14 mouse cellular contexts compared by ENCODE assay signal in genomic region chr13:99761843-99762242, GRCm38 (mm10).
DNase-seq lines count a peak whose midpoint lies in the region; ATAC-seq and TF ChIP-seq lines count a peak whose summit lies in the region.
"Had no signal": no experiment of that assay in that cellular context is flagged by ENCODE, and none has a peak within 500 bp of the region (broad histone marks: within the 10 kb centered on the region; RNA-seq: fewer than 3 reads in every experiment).

No protein-coding gene starts in this region.

- no peak overlapping the region for H3K4me3 ChIP-seq in heart, embryonic 14.5 days (ENCODE audit: control insufficient read depth in 1 of 2, insufficient read depth in 1 of 2, low read depth in 1 of 2, low read length in 2 of 2)
- no peak overlapping the region for H3K4me3 ChIP-seq in liver, embryonic 14.5 days (ENCODE audit: insufficient read depth in 1 of 2, low read depth in 2 of 2, low read length in 2 of 2)
- H3K4me3 ChIP-seq in liver, embryonic 11.5 days (ENCODE audit: low read depth, low read length): no peak overlapping the region
- H3K4me3 ChIP-seq: forebrain, embryonic 13.5 days; stomach, embryonic 15.5 days had no signal

- intact Hi-C loops in gastrocnemius, postnatal 36 days (cut with DNase I): no loop called here

- TF ChIP-seq EP300 in liver, embryonic 14.5 days (IDR thresholded peaks at IDR 0.05; ENCODE audit: low read depth): no peak

- DNase-seq in heart, postnatal 4 days: no peak
- no peak for DNase-seq in liver, embryonic 14.5 days (ENCODE audit: low read depth in 3 of 3, low spot score in 3 of 3)
- no peak for DNase-seq in liver, embryonic 11.5 days (ENCODE audit: low spot score)
- DNase-seq in left cerebral cortex, adult 18-20 months (ENCODE audit: low spot score in 2 of 2): peak; percentile 84 to 91
- peak; percentile 87 to 91 for DNase-seq in right cerebral cortex, postnatal 36 days (ENCODE audit: low spot score in 2 of 2)
- no peak for DNase-seq in gastrocnemius, postnatal 36 days
- DNase-seq in Muller cell, postnatal 12 days (ENCODE audit: inconsistent ontology term): no peak
- DNase-seq: heart, postnatal 14 days; lung, embryonic 14.5 days had no signal

- no peaks in the 10 kb centered on the region for H3K36me3 ChIP-seq in heart, embryonic 14.5 days (ENCODE audit: control insufficient read depth, insufficient read depth, low read length)
- H3K36me3 ChIP-seq in liver, embryonic 14.5 days (replicated peaks; ENCODE audit: control insufficient read depth, insufficient read depth, low read depth): no peaks in the 10 kb centered on the region
- H3K36me3 ChIP-seq in liver, embryonic 11.5 days (ENCODE audit: control insufficient read depth, insufficient read depth, low read length): no peaks in the 10 kb centered on the region
- H3K36me3 ChIP-seq: stomach, embryonic 15.5 days had no signal

- H3K9me3 ChIP-seq in heart, embryonic 14.5 days (ENCODE audit: control insufficient read depth, low read length): no peaks in the 10 kb centered on the region
- H3K9me3 ChIP-seq in liver, embryonic 14.5 days (ENCODE audit: control insufficient read depth, low read length): no peaks in the 10 kb centered on the region
- no peaks in the 10 kb centered on the region for H3K9me3 ChIP-seq in liver, embryonic 11.5 days (ENCODE audit: control insufficient read depth, low read length)
- H3K9me3 ChIP-seq: forebrain, embryonic 13.5 days; stomach, embryonic 15.5 days had no signal

- WGBS in heart, embryonic 14.5 days: 35% methylated on average over 9 of the region's 9 CpGs
- WGBS in liver, embryonic 14.5 days (ENCODE audit: insufficient replicate concordance): 57% methylated on average over 9 of the region's 9 CpGs
- WGBS in liver, embryonic 11.5 days: 64% methylated on average over 9 of the region's 9 CpGs

- no peak for TF ChIP-seq CTCF in liver, embryonic 14.5 days (IDR thresholded peaks at IDR 0.05; ENCODE audit: low read depth)

- peak overlapping the region; percentile 12 to 58; a peak in 3 of 4 replicates for H3K27ac ChIP-seq in heart, embryonic 14.5 days (replicated peaks in 1 of 2; ENCODE audit: control insufficient read depth in 1 of 2, insufficient read depth in 1 of 2, low read depth in 2 of 2, low read length in 2 of 2)
- no peak overlapping the region for H3K27ac ChIP-seq in liver, embryonic 14.5 days
- H3K27ac ChIP-seq in liver, embryonic 11.5 days (ENCODE audit: low read depth, low read length): no peak overlapping the region
- H3K27ac ChIP-seq: forebrain, embryonic 13.5 days; kidney, postnatal 0 days; stomach, embryonic 15.5 days had no signal

- H3K4me2 ChIP-seq in heart, embryonic 14.5 days (ENCODE audit: low read length): peak overlapping the region; percentile 19
- peak overlapping the region; percentile 25; the same call in 1 of the 2 replicates for H3K4me2 ChIP-seq in liver, embryonic 14.5 days (ENCODE audit: low read depth)
- H3K4me2 ChIP-seq in liver, embryonic 11.5 days: no peak overlapping the region
- H3K4me2 ChIP-seq: forebrain, embryonic 13.5 days; lung, embryonic 14.5 days; stomach, embryonic 15.5 days had no signal

- H3K27me3 ChIP-seq in heart, embryonic 14.5 days (ENCODE audit: control insufficient read depth, insufficient read depth, low read length): no peaks in the 10 kb centered on the region
- no peaks in the 10 kb centered on the region for H3K27me3 ChIP-seq in liver, embryonic 14.5 days (ENCODE audit: control insufficient read depth, insufficient read depth, low read length)
- no peaks in the 10 kb centered on the region; the same call in 1 of the 2 replicates for H3K27me3 ChIP-seq in liver, embryonic 11.5 days (replicated peaks; ENCODE audit: control insufficient read depth, insufficient read depth, low read length)
- H3K27me3 ChIP-seq: forebrain, embryonic 13.5 days; stomach, embryonic 15.5 days had no signal

- peak; percentile 17; the same call in 1 of the 2 replicates for ATAC-seq in heart, embryonic 14.5 days (ENCODE audit: insufficient number of reproducible peaks, insufficient read depth, low FRiP score, low read depth)
- peak; percentile 12; the same call in 1 of the 2 replicates for ATAC-seq in liver, embryonic 14.5 days (ENCODE audit: insufficient read depth)
- no peak for ATAC-seq in liver, embryonic 11.5 days (replicated peaks; ENCODE audit: low FRiP score)
- ATAC-seq: CD4-positive, CD25-positive, alpha-beta regulatory T cell, adult 4 months; forebrain, embryonic 13.5 days had no signal

- H3K9ac ChIP-seq in heart, embryonic 14.5 days (ENCODE audit: low read length): no peak overlapping the region
- H3K9ac ChIP-seq in liver, embryonic 14.5 days (replicated peaks): peak overlapping the region; percentile 16; the same call in 1 of the 2 replicates
- no peak overlapping the region for H3K9ac ChIP-seq in liver, embryonic 11.5 days (ENCODE audit: low read depth, low read length)
- H3K9ac ChIP-seq: forebrain, embryonic 13.5 days; lung, embryonic 14.5 days; stomach, embryonic 15.5 days had no signal

- peaks cover 12 to 26% of the 10 kb centered on the region in 2 experiments for H3K4me1 ChIP-seq in heart, embryonic 14.5 days (ENCODE audit: control insufficient read depth in 2 of 2, insufficient read depth in 2 of 2, low read length in 2 of 2)
- H3K4me1 ChIP-seq in liver, embryonic 14.5 days (replicated peaks; ENCODE audit: control insufficient read depth in 2 of 2, insufficient read depth in 2 of 2, low read length in 1 of 2): peaks cover 10 to 14% of the 10 kb centered on the region in 2 experiments
- H3K4me1 ChIP-seq in liver, embryonic 11.5 days (replicated peaks; ENCODE audit: control insufficient read depth, insufficient read depth, low read length): peaks cover 11% of the 10 kb centered on the region
- H3K4me1 ChIP-seq: stomach, embryonic 15.5 days had no signal

Comparison
In these comparisons a context has a peak if more than half of its experiments do, and no peak if none do; other contexts are left out.
1. H3K27ac ChIP-seq: peak in heart, embryonic 14.5 days (2 of 2); none in liver, embryonic 14.5 days (single experiment) and liver, embryonic 11.5 days (single experiment).
2. DNase-seq: peak in left cerebral cortex, adult 18-20 months (2 of 2) and right cerebral cortex, postnatal 36 days (2 of 2); none in heart, postnatal 4 days (single experiment), liver, embryonic 14.5 days (0 of 3), liver, embryonic 11.5 days (single experiment), gastrocnemius, postnatal 36 days (0 of 2) and Muller cell, postnatal 12 days (single experiment).